Mouse (Mus musculus) embryonic facial prominence, embryonic 11.5 days (tissue): ENCODE data around the gene Coq9. TPM values are rescaled to one million over a fixed set of nuclear protein-coding genes. Genes with fewer than 3 reads are reported as not detected.

Experiments used
- ATAC-seq: fragments of 200-750 bp; cut with Nextera tagmentation; replicated peaks from 2 replicates; pipeline ENCODE4 v1.8.0; 2017; ENCODE audit warnings: low read depth; ENCODE audit not compliant: insufficient number of reproducible peaks, low FRiP score, low TSS enrichment
- DNase-seq: peaks from one replicate; pipeline ENCODE4 v3.0.0-alpha.2; 2015; ENCODE audit warnings: low spot score
- H3K27ac ChIP-seq: fragments of 300-500 bp; sonication (generic); replicated peaks from 2 replicates; pipeline ENCODE4 v1.5.1; 2014; ENCODE audit warnings: mild to moderate bottlenecking, low read depth, low read length, control low read depth
- H3K27me3 ChIP-seq: fragments of 300-500 bp; sonication (generic); 2 replicates; pipeline ENCODE4 v1.6.1; 2014; ENCODE audit warnings: mild to moderate bottlenecking, low read length, moderate library complexity, mixed read lengths; ENCODE audit not compliant: control insufficient read depth, insufficient read depth
- H3K36me3 ChIP-seq: fragments of 300-500 bp; sonication (generic); replicated peaks from 2 replicates; pipeline ENCODE4 v1.6.1; 2014; ENCODE audit warnings: low read depth, mild to moderate bottlenecking, low read length, moderate library complexity, mixed read lengths; ENCODE audit not compliant: control insufficient read depth, insufficient read depth
- H3K4me1 ChIP-seq: fragments of 300-500 bp; sonication (generic); 2 replicates; pipeline ENCODE4 v1.6.1; 2014; ENCODE audit warnings: low read length, mixed read lengths; ENCODE audit not compliant: control insufficient read depth, insufficient read depth
- H3K4me2 ChIP-seq: fragments of 300-500 bp; sonication (generic); 2 replicates; pipeline ENCODE4 v1.6.1; 2014; ENCODE audit warnings: low read depth, mild to moderate bottlenecking, control low read depth, low read length, moderate library complexity
- H3K4me3 ChIP-seq: fragments of 300-500 bp; sonication (generic); 2 replicates; pipeline ENCODE4 v1.5.1; 2014; ENCODE audit warnings: low read depth, low read length, control low read depth
- H3K9ac ChIP-seq: fragments of 300-500 bp; sonication (generic); replicated peaks from 2 replicates; pipeline ENCODE4 v1.6.1; 2014; ENCODE audit warnings: mild to moderate bottlenecking, control low read depth, low read length
- H3K9me3 ChIP-seq: fragments of 300-500 bp; sonication (generic); replicated peaks from 2 replicates; pipeline ENCODE4 v1.6.1; 2016; ENCODE audit warnings: mild to moderate bottlenecking, low read length, inconsistent platforms, mixed read lengths; ENCODE audit not compliant: control insufficient read depth
- WGBS: fragments of 180-500 bp; shearing (Covaris S2); extraction: QIAGEN DNeasy Blood & Tissue Kit; methylation state at CpG from one replicate; pipeline ENCODE4 v1.1.7; 2014; 5-methylcytosine and 5-hydroxymethylcytosine counted together
- polyA plus RNA-seq: library from polyadenylated mRNA; unstranded; fragments of >200 nt; fragmentation: Nextera tagmentation; extraction: Ambion mirVana; gene quantifications from 2 replicates; pipeline ENCODE4 v1.2.1, GENCODE M21; 2014

The Coq9 gene
- polyA plus RNA-seq, 1 experiment from 2014 or later, result 51.9 TPM

DNA sequence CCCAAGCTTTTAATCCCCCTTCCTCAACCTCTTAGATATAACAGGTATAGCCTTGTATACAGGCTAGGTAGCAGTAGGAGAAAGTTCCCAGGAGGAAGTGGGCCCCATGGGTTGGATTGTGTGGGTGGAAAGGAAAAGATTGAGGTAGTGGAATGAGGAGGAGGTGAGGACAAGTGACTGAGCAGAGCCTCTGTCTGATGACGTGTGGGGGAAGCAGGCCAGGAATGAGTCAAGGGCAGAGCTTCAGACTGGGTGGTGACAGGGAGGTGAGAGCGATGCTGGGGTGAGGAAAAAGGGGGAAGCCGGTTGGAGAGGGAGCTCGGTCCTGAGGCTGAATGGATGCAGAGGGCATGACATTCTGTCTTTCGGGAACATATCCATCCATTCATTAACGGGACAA lies 34.6 kb upstream of the Coq9 start:
- Histone ChIP-seq H3K4me1 (no peaks in the 10 kb centered on the region), H3K27ac (no peak overlapping the region), H3K27me3 (no peaks in the 10 kb centered on the region), H3K36me3 (no peaks in the 10 kb centered on the region), H3K4me2 (no peak overlapping the region), H3K9ac (no peak overlapping the region), H3K9me3 (no peaks in the 10 kb centered on the region), H3K4me3 (no peak overlapping the region)
- 78% methylated on average over 6 of the region's 6 CpGs for WGBS
- DNase-seq (no peak), ATAC-seq (no peak)

DNA sequence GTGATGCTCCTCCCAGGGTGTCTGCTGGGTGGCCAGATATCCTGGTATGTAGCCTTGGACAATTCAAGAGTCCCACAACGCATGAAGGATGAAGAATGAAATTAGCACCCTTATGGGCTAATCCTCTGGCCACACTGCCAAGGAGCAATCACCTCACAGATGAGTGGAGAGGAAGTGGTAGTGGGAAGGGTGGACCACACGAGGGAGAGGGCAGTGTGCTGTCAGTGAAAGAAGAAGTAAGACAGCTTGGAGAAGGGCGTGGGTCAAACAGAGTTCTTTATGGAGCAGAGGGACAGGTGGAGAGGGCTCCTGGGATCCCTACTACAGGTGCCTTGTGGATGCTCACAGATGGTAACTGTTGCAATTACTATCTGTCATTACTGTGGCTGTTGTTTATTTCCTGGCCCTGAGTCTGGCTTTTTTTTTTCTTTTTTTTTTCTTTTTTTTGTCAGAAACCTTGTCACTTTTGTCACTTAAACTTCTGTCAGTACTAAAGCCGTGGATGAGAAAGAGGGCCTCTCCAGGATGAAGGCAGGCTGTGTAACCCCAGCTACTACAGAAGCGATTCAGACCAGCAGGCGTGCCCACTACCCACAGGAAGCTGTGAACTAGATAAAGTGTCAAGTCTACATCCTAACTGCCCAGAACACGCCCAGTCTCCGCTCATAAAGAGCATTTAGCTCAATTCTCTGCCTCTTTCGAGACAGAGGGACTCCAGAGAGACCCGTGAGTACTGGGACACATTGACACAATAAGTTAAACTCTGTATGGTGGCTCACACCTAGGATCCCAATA lies 33.4 kb upstream of the Coq9 start:
- Histone ChIP-seq H3K27ac (no peak overlapping the region), H3K4me1 (no peaks in the 10 kb centered on the region), H3K4me3 (no peak overlapping the region), H3K9me3 (no peaks in the 10 kb centered on the region), H3K36me3 (no peaks in the 10 kb centered on the region), H3K9ac (no peak overlapping the region), H3K4me2 (no peak overlapping the region), H3K27me3 (no peaks in the 10 kb centered on the region)
- WGBS, result 74% methylated on average over 10 of the region's 10 CpGs
- ATAC-seq (no peak), DNase-seq (no peak)

DNA sequence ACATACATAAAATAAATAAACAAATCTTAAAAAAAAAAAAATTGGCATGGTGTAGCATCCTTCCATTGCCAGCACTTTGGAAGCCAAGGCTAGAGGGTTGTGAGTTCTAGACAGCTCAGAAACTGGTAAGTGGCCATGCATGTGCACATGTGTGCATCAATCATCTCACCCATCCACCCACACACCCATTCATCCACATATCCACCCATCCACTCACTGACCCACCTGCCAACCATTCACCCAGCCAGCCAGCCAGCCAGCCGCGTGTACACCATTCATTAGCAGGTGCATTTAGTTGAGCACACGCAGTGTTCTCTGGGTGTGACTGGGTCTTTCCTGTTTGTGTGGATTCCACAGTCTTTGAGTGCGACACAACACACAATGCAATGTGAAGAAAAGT lies 32.3 kb upstream of the Coq9 start:
- Histone ChIP-seq H3K9me3 (no peaks in the 10 kb centered on the region), H3K36me3 (no peaks in the 10 kb centered on the region), H3K4me3 (no peak overlapping the region), H3K27me3 (no peaks in the 10 kb centered on the region), H3K4me2 (no peak overlapping the region), H3K27ac (no peak overlapping the region), H3K9ac (no peak overlapping the region), H3K4me1 (no peaks in the 10 kb centered on the region)
- peak; percentile 26; the same call in 1 of the 2 replicates for ATAC-seq
- 71% methylated on average over 4 of the region's 4 CpGs for WGBS
- DNase-seq, result no peak

DNA sequence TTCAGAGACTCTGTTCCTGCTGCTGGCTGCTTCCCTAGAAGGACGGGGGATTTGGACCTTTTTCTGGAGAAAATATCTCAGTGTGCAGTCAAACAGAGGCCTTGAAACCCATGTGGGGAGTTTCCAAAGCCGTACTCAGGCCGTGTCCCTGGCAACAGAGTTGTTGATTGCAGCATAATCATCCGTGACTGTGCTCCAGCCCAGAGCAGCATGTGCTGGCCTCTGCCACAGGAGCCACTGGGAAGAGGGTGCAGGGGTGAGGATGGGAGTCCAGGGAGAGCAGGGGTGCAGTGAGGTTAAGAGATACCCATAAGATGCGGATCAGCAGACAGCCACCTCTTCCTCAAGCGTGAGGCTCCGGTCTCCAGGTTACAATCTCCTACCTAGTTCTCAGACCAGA lies 30.6 kb upstream of the Coq9 start:
- 64% methylated on average over 7 of the region's 7 CpGs for WGBS
- no peaks in the 10 kb centered on the region for H3K27me3 ChIP-seq
- H3K27ac ChIP-seq, result no peak overlapping the region
- H3K4me2 ChIP-seq, result no peak overlapping the region
- H3K4me1 ChIP-seq, result no peaks in the 10 kb centered on the region
- H3K36me3 ChIP-seq, result no peaks in the 10 kb centered on the region
- H3K4me3 ChIP-seq, result no peak overlapping the region
- no peak overlapping the region for H3K9ac ChIP-seq
- no peaks in the 10 kb centered on the region for H3K9me3 ChIP-seq
- ATAC-seq (no peak), DNase-seq (no peak)

DNA sequence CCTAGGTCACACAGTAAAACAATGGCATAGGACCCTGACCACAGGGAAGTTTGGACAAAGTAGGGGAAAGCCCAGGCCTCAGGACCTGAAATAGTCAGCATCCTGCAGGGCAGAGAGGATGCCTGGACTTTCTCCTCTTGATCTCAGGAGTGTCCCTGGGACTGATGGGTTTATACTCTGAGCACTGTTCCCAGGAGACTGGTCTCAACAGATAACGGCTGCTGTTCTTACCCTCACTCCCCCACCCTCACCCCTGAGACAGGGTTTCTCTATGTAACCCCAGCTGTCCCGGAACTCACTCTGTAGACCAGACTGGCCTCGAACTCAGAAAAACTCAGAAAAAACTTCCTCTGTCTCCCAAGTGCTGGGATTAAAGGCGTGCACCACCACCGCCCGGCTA lies 29.7 kb upstream of the Coq9 start:
- no peak overlapping the region for H3K4me2 ChIP-seq
- ATAC-seq (no peak), DNase-seq (no peak)
- WGBS, result 85% methylated on average over 6 of the region's 6 CpGs
- no peak overlapping the region for H3K27ac ChIP-seq
- H3K4me3 ChIP-seq, result no peak overlapping the region
- no peak overlapping the region for H3K9ac ChIP-seq
- no peaks in the 10 kb centered on the region for H3K9me3 ChIP-seq
- no peaks in the 10 kb centered on the region for H3K27me3 ChIP-seq
- H3K36me3 ChIP-seq, result no peaks in the 10 kb centered on the region
- H3K4me1 ChIP-seq, result no peaks in the 10 kb centered on the region

DNA sequence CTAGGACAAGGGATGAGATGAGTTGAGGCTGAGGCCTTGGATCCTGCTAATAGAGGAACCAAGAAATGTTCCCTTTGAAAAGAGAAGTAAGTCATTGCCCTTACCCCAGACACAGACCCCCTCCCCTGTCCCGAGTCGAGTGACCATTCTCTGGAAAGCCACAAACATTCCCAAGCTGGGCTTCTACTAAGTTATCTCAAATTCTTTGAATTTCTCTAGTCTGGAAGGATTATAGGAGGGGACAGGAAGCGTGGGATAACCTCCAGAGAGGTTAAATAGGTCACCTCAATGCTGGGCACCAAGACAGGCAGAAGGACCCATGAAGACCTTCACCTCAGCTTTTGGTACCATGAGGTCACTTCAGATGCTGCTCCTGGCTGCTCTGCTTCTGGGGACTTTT lies 28.0 kb upstream of the Coq9 start, which contains the start of gene Ccl17:
Gene Ccl17, plus strand, starts transcription at position 301 of the 400 bp plus-strand sequence.
- ATAC-seq, result no peak
- DNase-seq, result no peak
- no peaks in the 10 kb centered on the region for H3K36me3 ChIP-seq
- H3K9me3 ChIP-seq, result no peaks in the 10 kb centered on the region
- WGBS, result 64% methylated on average over 3 of the region's 3 CpGs
- no peak within 1 kb of the TSS for H3K4me3 ChIP-seq
- H3K4me1 ChIP-seq, result no peaks in the 10 kb centered on the region
- no peak within 1 kb of the TSS for H3K9ac ChIP-seq
- H3K27me3 ChIP-seq, result no peaks in the 10 kb centered on the region
- no peak within 1 kb of the TSS for H3K4me2 ChIP-seq
- H3K27ac ChIP-seq, result no peak within 1 kb of the TSS

DNA sequence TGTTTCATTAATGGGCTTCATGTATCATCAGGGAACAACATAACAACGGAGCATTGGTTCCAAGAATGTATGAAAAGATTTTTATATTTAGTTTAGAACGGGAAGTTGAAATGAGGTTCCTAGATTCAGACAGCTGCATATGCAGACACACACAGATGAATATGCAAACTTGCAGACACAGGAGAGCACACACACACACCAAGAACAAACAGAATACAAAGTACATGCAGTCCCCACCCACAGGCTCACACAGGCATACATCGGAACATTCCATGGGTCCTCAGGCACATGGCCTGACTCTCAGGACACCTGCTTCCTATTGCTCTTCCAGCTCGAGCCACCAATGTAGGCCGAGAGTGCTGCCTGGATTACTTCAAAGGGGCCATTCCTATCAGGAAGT lies 27.3 kb upstream of the Coq9 start:
- no peaks in the 10 kb centered on the region for H3K27me3 ChIP-seq
- ATAC-seq, result no peak
- 81% methylated on average over 5 of the region's 5 CpGs for WGBS
- no peaks in the 10 kb centered on the region for H3K4me1 ChIP-seq
- DNase-seq, result no peak
- no peak overlapping the region for H3K27ac ChIP-seq
- H3K4me3 ChIP-seq, result no peak overlapping the region
- H3K36me3 ChIP-seq, result no peaks in the 10 kb centered on the region
- H3K9ac ChIP-seq, result no peak overlapping the region
- no peak overlapping the region for H3K4me2 ChIP-seq
- H3K9me3 ChIP-seq, result no peaks in the 10 kb centered on the region

DNA sequence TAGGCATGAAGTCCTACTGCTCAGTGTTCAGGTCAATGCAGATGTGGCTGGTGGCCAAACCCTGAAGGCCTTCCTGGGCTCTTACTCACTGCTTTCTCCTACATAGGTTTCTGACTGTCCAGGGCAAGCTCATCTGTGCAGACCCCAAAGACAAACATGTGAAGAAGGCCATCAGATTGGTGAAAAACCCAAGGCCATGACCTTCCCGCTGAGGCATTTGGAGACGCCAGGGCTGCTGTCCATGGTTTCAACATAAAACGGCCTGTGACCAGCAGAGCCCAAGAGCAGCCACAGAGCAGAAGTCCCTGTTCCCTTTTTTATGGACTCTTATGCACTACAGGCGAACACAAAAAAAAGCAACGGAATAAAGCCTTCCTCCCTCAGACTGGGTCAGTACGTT lies 26.5 kb upstream of the Coq9 start:
- H3K4me2 ChIP-seq, result no peak overlapping the region
- H3K4me1 ChIP-seq, result no peaks in the 10 kb centered on the region
- H3K4me3 ChIP-seq, result no peak overlapping the region
- 78% methylated on average over 6 of the region's 6 CpGs for WGBS
- H3K36me3 ChIP-seq, result no peaks in the 10 kb centered on the region
- no peaks in the 10 kb centered on the region for H3K27me3 ChIP-seq
- H3K9ac ChIP-seq, result no peak overlapping the region
- H3K27ac ChIP-seq, result no peak overlapping the region
- H3K9me3 ChIP-seq, result no peaks in the 10 kb centered on the region
- ATAC-seq (no peak), DNase-seq (no peak)
